Mouse (Mus musculus) ES-E14 (cell line): Measurements from ENCODE around the gene Rassf8. TPM values are rescaled to one million over a fixed set of nuclear protein-coding genes. Genes with fewer than 3 reads are reported as not detected.

Experiments
- DNase-seq: peaks from one replicate; pipeline ENCODE4 v3.0.0-alpha.2; 2013; ENCODE audit warnings: low read depth, low spot score
- H3K27ac ChIP-seq: 2 replicates; pipeline ENCODE4 v1.5.1; 2012; ENCODE audit warnings: low read depth, mild to moderate bottlenecking, low read length, moderate library complexity, mixed read lengths; ENCODE audit not compliant: poor library complexity, insufficient read depth, severe bottlenecking
- H3K36me3 ChIP-seq: 2 replicates; pipeline ENCODE4 v1.6.1; 2012; ENCODE audit warnings: mild to moderate bottlenecking, low read length, moderate library complexity, mixed read lengths; ENCODE audit not compliant: control insufficient read depth, poor library complexity, insufficient read depth, severe bottlenecking
- H3K4me1 ChIP-seq, 2 experiments: fragments of 150-350 bp in 1 of 2; sonication (generic) in 1 of 2; 2 replicates each; pipeline ENCODE4 v1.6.1; 2012; ENCODE audit warnings: low read length in 2 of 2, mild to moderate bottlenecking in 1 of 2, mixed read lengths in 1 of 2; ENCODE audit not compliant: control insufficient read depth in 2 of 2, insufficient read depth in 2 of 2, poor library complexity in 1 of 2
- H3K4me3 ChIP-seq, 2 experiments: fragments of 150-350 bp in 1 of 2; sonication (generic) in 1 of 2; 2 replicates each; pipeline ENCODE4 v1.5.1; 2012; ENCODE audit warnings: low read length in 2 of 2, low read depth in 1 of 2, mild to moderate bottlenecking in 1 of 2, mixed read lengths in 1 of 2; ENCODE audit not compliant: insufficient read depth in 1 of 2, poor library complexity in 1 of 2, severe bottlenecking in 1 of 2
- H3K9ac ChIP-seq: 2 replicates; pipeline ENCODE4 v1.6.1; 2012; ENCODE audit warnings: low read depth, mild to moderate bottlenecking, low read length, mixed read lengths; ENCODE audit not compliant: poor library complexity, insufficient read depth, severe bottlenecking
- H3K9me3 ChIP-seq: fragments of 150-350 bp; sonication (generic); 2 replicates; pipeline ENCODE4 v1.6.1; 2012; ENCODE audit warnings: low read depth, mild to moderate bottlenecking, low read length; ENCODE audit not compliant: control insufficient read depth, insufficient read depth
- CHD2 ChIP-seq: IDR thresholded peaks from 2 replicates; pipeline ENCODE4 v1.6.1; 2014; ENCODE audit warnings: mild to moderate bottlenecking, low read depth, low read length, inconsistent platforms
- HCFC1 ChIP-seq: IDR thresholded peaks from 2 replicates; pipeline ENCODE4 v1.6.1; 2012; ENCODE audit warnings: low read length, inconsistent platforms, borderline replicate concordance; ENCODE audit not compliant: insufficient read depth
- MAFK ChIP-seq: IDR thresholded peaks from 2 replicates; pipeline ENCODE4 v1.6.1; 2014; ENCODE audit warnings: mild to moderate bottlenecking, low read depth, low read length, inconsistent platforms; ENCODE audit not compliant: insufficient read depth
- ZC3H11A ChIP-seq: IDR thresholded peaks from 2 replicates; pipeline ENCODE4 v1.6.1; 2012; ENCODE audit warnings: low read depth, mild to moderate bottlenecking, inconsistent platforms, low read length, borderline replicate concordance
- ZNF384 ChIP-seq: IDR thresholded peaks from 2 replicates; pipeline ENCODE4 v1.6.1; 2012; ENCODE audit warnings: low read depth, low read length, inconsistent platforms
- in situ Hi-C, 2 experiments: fragments of 600-800 bp; cut with MboI; formaldehyde crosslinking; loops; one replicate each; pipeline ENCODE4 v1.15.1; 2025; ENCODE audit warnings: low sequenced_read_pairs in 2 of 2, inconsistent platforms in 1 of 2; ENCODE audit not compliant: unreplicated experiment in 2 of 2
- total RNA-seq: library from RNA; depleted of rRNA; stranded (reverse); fragments of 300-350 nt; gene quantifications from 2 replicates; pipeline ENCODE4 v1.2.3, GENCODE M21; 2012

Rassf8 gene
- total RNA-seq, 1 experiment, result 9.0 TPM

GRCm38 (mm10) chr6:145762016-145762415 lies 15.5 kb downstream of the Rassf8 start:
- TF ChIP-seq ZC3H11A, result no peak
- TF ChIP-seq CHD2, result no peak
- TF ChIP-seq ZNF384, result no peak
- TF ChIP-seq MAFK, result no peak
- no peak for TF ChIP-seq HCFC1
- in situ Hi-C loops, result no loop called here
- no peak for DNase-seq
- no peak overlapping the region for H3K9ac ChIP-seq
- no peak overlapping the region for H3K4me3 ChIP-seq
- H3K4me1 ChIP-seq, result no peaks in the 10 kb centered on the region
- H3K27ac ChIP-seq, result no peak overlapping the region
- H3K9me3 ChIP-seq, result no peaks in the 10 kb centered on the region
- no peaks in the 10 kb centered on the region for H3K36me3 ChIP-seq

GRCm38 (mm10) chr6:145763051-145763450 lies 16.5 kb downstream of the Rassf8 start:
- Histone ChIP-seq H3K9ac (no peak overlapping the region), H3K9me3 (no peaks in the 10 kb centered on the region), H3K36me3 (no peaks in the 10 kb centered on the region), H3K4me1 (no peaks in the 10 kb centered on the region), H3K4me3 (no peak overlapping the region), H3K27ac (no peak overlapping the region)
- TF ChIP-seq ZC3H11A (no peak), CHD2 (no peak), MAFK (no peak), ZNF384 (no peak), HCFC1 (no peak)
- no peak for DNase-seq
- in situ Hi-C loops, result no loop called here

- H3K9ac ChIP-seq, result no peak overlapping the region
- TF ChIP-seq CHD2 (no peak), MAFK (no peak)
- H3K9me3 ChIP-seq, result no peaks in the 10 kb centered on the region
- in situ Hi-C loops, result no loop called here
- no peak overlapping the region for H3K27ac ChIP-seq
- H3K36me3 ChIP-seq, result no peaks in the 10 kb centered on the region
- no peak for DNase-seq
- H3K4me1 ChIP-seq, result no peaks in the 10 kb centered on the region
- no peak overlapping the region for H3K4me3 ChIP-seq
Measured at GRCm38 (mm10) chr6:145765011-145765410, 18.5 kb downstream of the Rassf8 start.

- no peak overlapping the region for H3K9ac ChIP-seq
- no peak overlapping the region for H3K27ac ChIP-seq
- in situ Hi-C loops, result no loop called here
- no peaks in the 10 kb centered on the region for H3K36me3 ChIP-seq
- no peak for TF ChIP-seq CHD2
- TF ChIP-seq ZC3H11A, result no peak
- H3K9me3 ChIP-seq, result no peaks in the 10 kb centered on the region
- DNase-seq, result no peak
- no peaks in the 10 kb centered on the region for H3K4me1 ChIP-seq
- no peak overlapping the region for H3K4me3 ChIP-seq
Measured at GRCm38 (mm10) chr6:145766971-145767370, 20.4 kb downstream of the Rassf8 start.

GRCm38 (mm10) chr6:145767637-145768036 lies 21.1 kb downstream of the Rassf8 start:
- no peak overlapping the region for H3K27ac ChIP-seq
- no peak for DNase-seq
- TF ChIP-seq MAFK (no peak), ZC3H11A (no peak), CHD2 (no peak), ZNF384 (no peak), HCFC1 (no peak)
- H3K4me1 ChIP-seq, result no peaks in the 10 kb centered on the region
- no peak overlapping the region for H3K4me3 ChIP-seq
- H3K9ac ChIP-seq, result no peak overlapping the region
- no peaks in the 10 kb centered on the region for H3K36me3 ChIP-seq
- no peaks in the 10 kb centered on the region for H3K9me3 ChIP-seq
- in situ Hi-C loops, result no loop called here
